Mouse (Mus musculus): Measurements from ENCODE around the gene Cxcl14. TPM values are rescaled to one million over a fixed set of nuclear protein-coding genes. Genes with fewer than 3 reads are reported as not detected.

The Cxcl14 gene
- polyA plus RNA-seq, 1 experiment: 29.8 TPM

DNA sequence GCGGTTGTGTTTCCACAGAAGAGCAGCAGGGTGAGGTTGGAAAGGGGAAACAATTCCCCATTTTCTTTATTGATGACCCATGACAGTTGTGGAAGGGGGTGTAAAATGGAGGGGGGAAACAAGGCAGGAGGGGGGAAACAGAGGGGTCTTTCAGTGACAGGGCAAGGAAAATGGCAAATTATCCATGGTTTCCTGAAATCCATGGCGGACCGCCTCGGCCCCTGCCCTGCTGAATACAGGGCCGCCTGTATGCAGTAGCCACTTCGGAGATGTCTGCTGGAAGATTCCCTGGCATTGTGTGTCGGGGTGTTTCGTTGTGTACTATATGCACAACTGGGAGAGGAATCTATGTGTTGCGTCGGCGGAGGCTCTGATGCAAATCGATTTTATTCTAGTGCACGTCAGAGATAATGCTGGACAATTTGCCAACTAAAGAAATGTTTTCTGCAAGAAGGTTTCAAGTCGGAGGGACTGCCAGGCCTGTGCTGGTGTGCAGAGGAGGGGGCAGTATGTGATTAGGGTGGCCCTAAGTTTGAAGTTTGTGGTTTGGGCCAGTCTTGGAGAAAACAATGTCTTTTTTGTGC lies 39.5 kb downstream of the Cxcl14 start:
- 17% methylated on average over 14 of the region's 14 CpGs for WGBS
- DNase-seq (ENCODE audit: low read depth, low spot score): no peak

DNA sequence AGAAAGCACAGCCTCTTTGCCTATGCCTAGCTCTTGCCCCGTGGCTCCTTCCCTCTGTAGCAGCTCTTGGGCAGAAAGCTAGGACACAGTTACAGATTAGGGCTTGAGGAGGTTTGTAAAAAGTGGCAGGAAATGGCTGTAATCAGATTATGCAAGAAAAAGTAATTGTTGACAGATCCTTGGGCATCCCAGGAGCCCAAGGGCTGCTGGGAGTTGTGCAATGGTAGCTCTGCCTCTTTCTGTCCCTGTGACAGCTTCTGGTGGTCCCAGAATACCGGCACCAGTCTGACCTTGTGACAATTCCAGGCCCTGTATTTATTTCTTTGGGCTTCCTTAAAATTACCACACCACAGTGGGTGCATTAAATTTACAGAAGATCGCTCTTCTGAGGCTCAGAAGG lies 43.0 kb downstream of the Cxcl14 start:
- 30% methylated on average over 3 of the region's 3 CpGs for WGBS
- DNase-seq (ENCODE audit: low read depth, low spot score): no peak

DNA sequence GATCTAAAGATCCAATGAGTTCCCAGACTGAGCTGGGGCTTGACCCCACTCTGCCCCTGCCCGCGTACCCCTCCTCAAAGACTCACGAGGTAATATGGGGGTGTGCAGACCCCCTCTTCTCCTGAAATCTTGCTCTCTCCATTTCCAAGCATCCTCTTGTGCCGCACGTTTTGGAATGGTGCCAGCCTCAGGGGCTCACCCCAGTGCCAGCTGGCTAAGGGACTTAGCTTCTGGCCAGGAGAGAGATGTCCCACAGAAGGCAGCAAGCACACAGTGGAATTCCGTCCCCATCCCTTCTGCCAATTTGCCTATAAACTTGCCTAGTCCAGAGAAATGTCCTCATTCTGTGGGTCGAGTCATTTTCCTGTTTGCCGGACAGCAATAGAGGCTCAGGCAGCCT lies 43.6 kb downstream of the Cxcl14 start:
- WGBS: 10% methylated on average over 8 of the region's 8 CpGs
- DNase-seq (ENCODE audit: low read depth, low spot score): no peak

DNA sequence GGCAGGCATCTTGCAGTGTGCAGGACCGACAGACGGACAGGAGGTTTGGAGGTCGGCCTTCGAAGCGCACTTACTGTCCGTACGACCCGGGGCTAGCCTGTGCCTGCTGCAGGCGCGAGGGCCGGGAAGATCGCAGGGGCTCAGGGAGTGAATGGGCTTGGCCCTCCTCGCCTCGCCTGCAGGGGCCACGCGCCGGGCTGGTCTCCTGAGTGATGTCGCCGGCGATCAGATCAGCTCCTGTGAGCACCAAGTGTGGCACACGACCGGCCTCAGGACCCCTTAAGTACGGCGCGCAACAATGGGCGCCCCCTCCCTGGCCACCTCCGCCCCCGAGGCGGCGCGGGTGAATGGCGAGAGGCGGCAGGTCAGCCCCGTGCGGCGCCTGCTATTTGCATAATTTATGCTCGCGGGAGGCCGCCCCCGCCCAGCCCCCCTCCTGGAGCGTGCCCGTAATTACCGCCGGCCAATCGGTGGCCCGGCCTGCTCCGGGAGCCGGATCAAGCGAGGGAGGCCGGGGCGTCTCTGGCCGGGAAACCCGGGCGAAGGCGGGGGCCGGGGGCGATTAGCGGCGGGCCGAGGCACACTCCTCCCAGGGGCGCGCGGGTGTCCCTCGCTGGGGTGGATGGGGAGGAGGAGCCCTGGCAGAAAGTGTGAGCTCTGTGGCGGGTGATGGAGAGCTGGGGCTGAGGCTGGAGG lies 44.3 kb downstream of the Cxcl14 start, which contains the start of gene Neurog1:
Gene Neurog1 (minus strand): TSS at position 240 of the 696 bp plus-strand sequence.
- WGBS: 2% methylated on average over 62 of the region's 65 CpGs

DNA sequence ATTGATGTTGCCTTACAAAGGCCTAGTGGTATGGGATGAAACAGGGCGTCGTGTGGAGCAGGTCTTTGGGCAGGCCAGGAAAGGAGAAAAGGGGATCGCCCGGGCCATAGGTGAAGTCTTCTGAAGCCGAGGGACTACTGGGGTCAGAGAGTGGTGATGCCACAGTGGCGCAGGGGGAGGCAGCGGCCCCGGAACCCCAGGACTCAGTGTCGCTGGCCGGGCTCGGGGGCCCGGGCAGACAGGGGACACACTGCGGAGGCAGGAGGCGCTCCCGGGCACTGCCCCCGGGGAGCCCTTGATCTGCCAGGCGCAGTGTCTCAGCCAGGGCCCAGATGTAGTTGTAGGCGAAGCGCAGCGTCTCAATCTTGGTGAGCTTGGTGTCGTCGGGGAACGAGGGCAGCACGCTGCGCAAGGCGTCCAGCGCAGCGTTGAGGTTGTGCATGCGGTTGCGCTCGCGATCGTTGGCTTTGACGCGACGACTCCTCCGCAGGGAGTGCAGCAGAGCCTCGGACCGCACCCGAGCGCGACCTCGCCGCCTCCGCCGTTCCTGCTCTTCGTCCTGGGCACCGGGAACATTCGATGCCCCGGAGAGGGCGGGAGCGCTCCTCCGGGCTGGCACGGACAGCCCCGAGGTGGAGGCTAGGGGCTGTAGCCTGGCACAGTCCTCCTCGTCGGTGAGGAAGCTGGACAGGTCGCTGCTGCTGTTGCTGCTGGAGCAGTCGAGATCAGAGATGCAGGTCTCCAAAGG lies 45.0 kb downstream of the Cxcl14 start:
- 3% methylated on average over 59 of the region's 59 CpGs for WGBS
- no peak for DNase-seq (ENCODE audit: low read depth, low spot score)

More for the DNA sequence above, 44.3 kb downstream of the Cxcl14 start, which contains the start of gene Neurog1:
- no peak for DNase-seq (ENCODE audit: low read depth, low spot score)

DNA sequence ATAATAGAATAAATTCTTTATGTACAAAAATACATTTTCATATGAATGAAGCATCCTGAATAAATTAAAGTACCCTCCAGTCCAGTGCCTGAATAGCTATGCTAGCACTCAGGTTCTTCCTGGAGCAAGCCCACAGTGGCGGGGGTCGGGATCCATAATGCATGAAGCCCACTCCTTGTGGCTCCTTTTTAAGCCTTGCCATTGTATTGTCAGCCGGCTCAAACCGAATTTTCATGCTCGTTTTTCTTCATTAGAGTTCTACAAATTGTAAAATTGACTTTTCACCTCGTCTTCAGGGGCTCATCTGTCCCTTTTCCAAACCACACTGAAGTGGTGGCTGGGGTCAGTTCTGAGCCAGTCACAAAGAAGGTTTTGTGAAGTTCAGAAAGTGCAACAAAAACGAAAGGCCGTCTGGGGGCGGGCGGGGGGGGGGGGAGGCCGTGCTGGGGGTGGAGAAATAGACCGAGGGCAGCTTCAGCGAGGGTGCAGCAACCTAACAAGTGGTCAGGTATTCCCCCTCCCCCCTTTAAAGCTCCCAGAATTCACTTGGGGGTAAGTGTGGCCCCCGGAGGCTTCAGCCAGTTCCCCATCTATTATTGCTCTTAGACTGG lies 45.7 kb downstream of the Cxcl14 start:
- 5% methylated on average over 14 of the region's 14 CpGs for WGBS
- no peak for DNase-seq (ENCODE audit: low read depth, low spot score)

DNA sequence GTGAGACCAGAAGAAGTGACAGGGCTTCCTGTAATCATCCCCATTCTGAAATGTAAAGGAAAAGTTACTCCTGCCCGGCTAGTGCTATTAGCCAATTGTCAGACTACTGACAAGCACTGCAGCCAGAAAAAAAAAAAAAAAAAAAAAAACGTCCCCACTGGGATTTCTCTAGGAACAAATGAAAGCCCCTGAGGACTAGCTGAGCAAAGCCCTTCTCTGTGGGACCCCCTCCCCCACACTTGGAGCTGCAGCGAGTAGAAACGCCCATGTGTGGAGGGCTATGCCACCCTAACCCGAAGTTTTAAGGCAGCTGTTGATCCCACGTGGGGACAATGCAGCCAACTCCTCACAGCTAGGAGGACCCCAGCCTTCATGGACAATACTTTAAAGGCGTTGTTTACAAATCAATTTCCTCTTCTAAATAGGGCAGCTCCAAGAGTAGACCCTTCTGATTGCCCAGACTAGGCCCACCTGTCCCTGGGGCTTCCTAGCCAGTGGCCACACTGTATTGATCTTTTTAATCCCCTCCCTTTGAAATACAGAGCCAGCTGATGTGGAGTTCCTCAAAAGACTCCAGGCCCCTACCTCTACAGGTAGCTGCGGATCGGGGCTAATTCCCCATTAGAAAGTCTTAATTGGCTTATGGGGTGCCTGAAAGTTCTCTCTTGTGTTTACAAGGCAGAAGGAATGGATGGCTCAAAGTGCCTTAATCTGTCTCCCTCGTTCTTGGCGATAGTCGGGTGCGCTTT lies 46.6 kb downstream of the Cxcl14 start:
- WGBS: 6% methylated on average over 13 of the region's 13 CpGs

DNA sequence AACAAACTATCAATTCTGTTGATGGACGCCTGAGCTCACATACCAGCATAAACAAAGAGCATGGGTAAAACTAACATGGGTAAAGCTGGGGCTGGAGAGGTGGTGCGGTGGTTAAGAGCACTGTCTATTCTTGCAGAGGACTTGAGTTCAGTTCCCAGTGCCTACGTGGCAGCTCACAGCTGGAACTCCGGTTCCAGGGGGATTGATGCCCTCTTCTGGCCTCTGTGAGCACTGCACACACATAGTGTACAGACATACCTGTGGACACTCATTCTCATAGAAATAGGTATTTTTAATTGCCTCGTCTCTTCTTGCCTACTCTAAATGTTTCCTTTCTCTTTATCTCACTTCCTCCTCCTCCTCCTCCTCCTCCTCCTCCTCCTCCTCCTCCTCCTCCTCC lies 53.2 kb downstream of the Cxcl14 start:
- no peak for DNase-seq (ENCODE audit: low read depth, low spot score)
- WGBS: 80% methylated on average over 5 of the region's 5 CpGs

More for the DNA sequence above, 46.6 kb downstream of the Cxcl14 start:
- no peak for DNase-seq (ENCODE audit: low read depth, low spot score)

DNA sequence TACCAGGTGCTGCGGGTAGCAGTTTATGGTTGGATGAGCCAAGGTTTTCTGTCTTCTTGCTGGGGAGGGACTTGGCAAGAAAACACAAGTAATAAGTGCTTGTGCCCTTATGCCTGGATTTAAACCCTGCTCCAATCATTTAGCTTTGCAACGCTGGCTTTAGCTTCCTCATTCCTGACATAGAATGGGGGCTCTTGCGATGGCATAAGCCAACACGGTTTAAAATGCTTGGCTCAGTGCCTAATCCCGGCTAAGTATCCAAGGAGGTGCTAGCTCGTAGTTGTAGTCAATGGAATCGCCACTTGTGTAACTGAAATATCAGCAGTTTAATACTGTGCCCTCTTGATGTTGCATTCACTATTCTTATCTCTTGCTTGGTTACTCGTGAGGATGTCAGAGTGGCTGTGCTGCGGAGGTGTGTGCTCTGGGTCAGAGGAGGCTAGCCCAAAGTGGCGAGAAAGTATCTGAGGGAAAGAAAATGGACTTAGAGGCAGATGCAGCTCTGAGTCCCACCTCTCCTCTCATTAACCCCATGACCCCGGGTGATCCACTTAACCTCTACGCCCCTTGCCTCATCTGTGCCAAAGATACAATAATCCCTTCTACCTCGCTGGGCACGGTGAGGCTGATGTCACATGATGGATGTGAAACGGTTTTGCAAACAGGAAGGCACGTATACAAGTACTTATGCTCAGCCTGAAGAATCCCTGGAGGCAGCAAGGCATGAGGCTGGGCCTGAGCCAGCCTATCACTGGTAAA lies 56.2 kb downstream of the Cxcl14 start:
- no peak for DNase-seq (ENCODE audit: low read depth, low spot score)
- WGBS: 56% methylated on average over 16 of the region's 16 CpGs

Other genes starting within 250 kb of the Cxcl14 start
- gene H2afy, start 160.2 kb downstream of the Cxcl14 start, polyA plus RNA-seq (2012; rRNA removed): 94.0 and 112 TPM in 2 replicates
- 7.0 and 8.8 TPM in 2 replicates for gene Tifab, start 117.7 kb downstream of the Cxcl14 start, polyA plus RNA-seq (2012; rRNA removed)
- gene Neurog1, start 44.4 kb downstream of the Cxcl14 start, polyA plus RNA-seq (2012; rRNA removed): not detected in 2 replicates
- not detected in 2 replicates for gene Gm3045, start 130.0 kb upstream of the Cxcl14 start, polyA plus RNA-seq (2012; rRNA removed)
- 1.5 and 21.9 TPM in 2 replicates for gene Slc25a48, start 141.8 kb upstream of the Cxcl14 start, polyA plus RNA-seq (2012; rRNA removed)
- gene Il9, start 185.7 kb upstream of the Cxcl14 start, polyA plus RNA-seq (2012; rRNA removed): not detected in 2 replicates
- 1.7 TPM in 2 replicates for gene Fbxl21, start 225.9 kb upstream of the Cxcl14 start, polyA plus RNA-seq (2012; rRNA removed)

All from large intestine, adult 2 months (tissue).